Mouse (Mus musculus) left cerebral cortex, adult 8-10 months (tissue): ENCODE measurements around the gene Akap10. TPM values are rescaled to one million over a fixed set of nuclear protein-coding genes. Genes with fewer than 3 reads are reported as not detected.

ENCODE experiments used
- total RNA-seq, 4 experiments: library from RNA; stranded (reverse); gene quantifications; 2 replicates each; pipeline ENCODE4 v1.2.4; 2022

Gene Akap10
- total RNA-seq, 4 experiments from 2014 or later: 31.8 to 34.0 (median 33.0) TPM

Other genes starting within 250 kb of the Akap10 start
- under 1 TPM in 2 of 4 experiments, not detected in 2; 0.09 to 0.28 TPM for gene Fam83g, start 246.2 kb downstream of the Akap10 start, total RNA-seq
- under 1 TPM in 3 of 4 experiments, not detected in 1; 0.20 to 0.33 (median 0.32) TPM for gene Slc5a10, start 209.4 kb downstream of the Akap10 start, total RNA-seq
- 10 to 100 TPM; 43.6 to 47.8 (median 45.3) TPM for gene Prpsap2, start 168.2 kb downstream of the Akap10 start, total RNA-seq
- 10 to 100 TPM; 71.9 to 76.5 (median 75.6) TPM for gene Ulk2, start 75.2 kb downstream of the Akap10 start, total RNA-seq
- gene Specc1, start 26.5 kb upstream of the Akap10 start, total RNA-seq: 10 to 100 TPM; 65.3 to 75.0 (median 70.4) TPM